Mouse (Mus musculus) ovary, adult 2 months (tissue): ENCODE results near the gene Armc3. TPM values are rescaled to one million over a fixed set of nuclear protein-coding genes. Genes with fewer than 3 reads are reported as not detected.

Experiments
- polyA plus RNA-seq: library from polyadenylated mRNA; depleted of rRNA; stranded (reverse); fragments of >200 nt; gene quantifications from 2 replicates; pipeline ENCODE4 v1.2.3, GENCODE M21; 2012; rRNA removed

The Armc3 gene
- polyA plus RNA-seq, result 0.63 and 1.1 TPM in 2 replicates

DNA sequence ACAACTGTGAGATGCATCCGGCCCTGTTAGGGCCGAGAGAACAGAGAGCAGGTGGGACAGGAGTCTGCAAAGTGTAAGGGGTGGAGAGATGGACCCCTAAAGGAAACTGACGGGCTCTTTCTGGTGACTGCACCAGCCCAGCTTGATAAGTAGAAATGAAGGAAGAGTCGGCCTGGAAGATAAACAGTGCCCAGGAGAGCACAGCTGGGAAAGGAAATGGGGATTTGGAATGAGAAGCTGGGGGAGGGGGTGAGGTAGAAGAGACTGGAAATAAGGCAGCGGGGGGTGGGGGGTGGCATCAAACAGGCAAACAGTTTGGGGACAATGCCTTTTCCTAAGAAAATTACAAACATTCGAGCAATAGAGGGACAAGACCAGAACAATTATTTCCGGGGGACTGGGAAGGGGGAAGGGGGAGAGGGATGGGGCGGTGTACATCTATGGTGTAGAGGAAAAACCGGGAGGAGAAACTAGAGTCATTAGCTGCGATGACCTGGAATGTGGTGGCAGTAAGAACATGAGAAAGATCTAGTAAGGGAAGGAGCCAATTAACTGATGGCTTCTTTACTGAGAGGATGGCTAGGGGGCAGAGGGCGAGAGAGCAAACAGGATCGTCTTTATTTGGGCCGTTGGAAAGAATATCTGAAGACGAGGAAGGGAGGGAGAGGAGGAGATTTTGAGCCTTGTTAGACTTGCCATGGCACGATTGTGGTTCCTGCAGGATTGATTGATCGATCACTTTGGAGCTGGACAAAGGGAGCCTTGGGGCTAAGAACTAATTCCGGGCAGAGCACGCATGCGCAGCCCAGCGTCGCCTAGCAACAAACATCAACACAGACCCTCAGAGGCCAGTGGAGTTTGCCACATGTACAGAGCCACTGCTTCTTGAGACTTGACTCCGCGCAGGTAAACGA is at the start of gene Armc3:
Gene Armc3, plus strand, starts transcription at position 851 of the 914 bp plus-strand sequence.

Other genes with a start within 250 kb of the Armc3 start
- 6.3 and 7.3 TPM in 2 replicates for gene Pip4k2a, start 201.2 kb upstream of the Armc3 start, polyA plus RNA-seq
- 0.81 and 1.1 TPM in 2 replicates for gene 4930426L09Rik, start 201.0 kb upstream of the Armc3 start, polyA plus RNA-seq
- 27.4 and 28.6 TPM in 2 replicates for gene Msrb2, start 172.1 kb downstream of the Armc3 start, polyA plus RNA-seq
- gene Ptf1a, start 246.4 kb downstream of the Armc3 start, polyA plus RNA-seq, result not detected in 2 replicates